Mouse (Mus musculus) spleen, adult 2 months (tissue): ENCODE results near the gene Fbxo41. TPM values are rescaled to one million over a fixed set of nuclear protein-coding genes. Genes with fewer than 3 reads are reported as not detected.

Source experiments
- DNase-seq, 2 experiments: peaks; one replicate each; pipeline versions ENCODE4 v3.0.0 to v3.0.0-alpha.2; 2012 to 2021; ENCODE audit warnings: low spot score in 2 of 2, low read depth in 1 of 2
- H3K27ac ChIP-seq: fragments of 200-500 bp; 2 replicates; pipeline ENCODE4 v1.5.1; 2012; ENCODE audit warnings: low read length, inconsistent platforms; ENCODE audit not compliant: insufficient read depth
- H3K27me3 ChIP-seq: fragments of 200-500 bp; 2 replicates; pipeline ENCODE4 v1.6.1; 2012; ENCODE audit warnings: mild to moderate bottlenecking, moderate library complexity, low read length, inconsistent platforms; ENCODE audit not compliant: control insufficient read depth, insufficient read depth
- H3K36me3 ChIP-seq: fragments of 200-500 bp; 2 replicates; pipeline ENCODE4 v1.6.1; 2012; ENCODE audit warnings: mild to moderate bottlenecking, low read length, inconsistent platforms; ENCODE audit not compliant: control insufficient read depth, insufficient read depth
- H3K4me1 ChIP-seq: fragments of 200-500 bp; 2 replicates; pipeline ENCODE4 v1.6.1; 2011; ENCODE audit warnings: inconsistent platforms; ENCODE audit not compliant: control insufficient read depth, insufficient read depth, insufficient read length
- H3K4me3 ChIP-seq: fragments of 200-500 bp; 2 replicates; pipeline ENCODE4 v1.5.1; 2011; ENCODE audit warnings: mild to moderate bottlenecking, inconsistent platforms; ENCODE audit not compliant: insufficient read depth, insufficient read length; ENCODE audit errors: extremely low read depth
- CTCF ChIP-seq: fragments of 200-500 bp; IDR thresholded peaks from 2 replicates; pipeline ENCODE4 v1.5.1; 2011; ENCODE audit warnings: mild to moderate bottlenecking, inconsistent platforms; ENCODE audit not compliant: insufficient read depth, insufficient read length, insufficient replicate concordance; ENCODE audit errors: extremely low read depth
- POLR2A ChIP-seq: fragments of 200-500 bp; IDR thresholded peaks from 2 replicates; pipeline ENCODE4 v1.6.1; 2011; ENCODE audit warnings: low read depth, low read length, inconsistent platforms
- WGBS: fragments of 180-500 bp; shearing (Covaris S2); methylation state at CpG from one replicate; pipeline ENCODE4 v1.1.7; 2018; 5-methylcytosine and 5-hydroxymethylcytosine counted together
- polyA plus RNA-seq: library from polyadenylated mRNA; depleted of rRNA; stranded (reverse); fragments of >200 nt; gene quantifications from 2 replicates; pipeline ENCODE4 v1.2.3, GENCODE M21; 2012

Gene Fbxo41
- polyA plus RNA-seq, 1 experiment, result 0.04 TPM

- TF ChIP-seq POLR2A, result no peak
- TF ChIP-seq CTCF, result no peak
- DNase-seq, result no peak
- Histone ChIP-seq H3K36me3 (peaks cover 17% of the 10 kb centered on the region), H3K4me1 (no peaks in the 10 kb centered on the region), H3K4me3 (no peak overlapping the region), H3K27ac (no peak overlapping the region), H3K27me3 (no peaks in the 10 kb centered on the region)
- WGBS, result 65% methylated on average over 5 of the region's 5 CpGs
These were observed 30.3 kb downstream of the Fbxo41 start for GRCm38 (mm10) chr6:85472542-85472941.

GRCm38 (mm10) chr6:85471962-85472361, 30.8 kb downstream of the Fbxo41 start:
- WGBS, result 73% methylated on average over 8 of the region's 8 CpGs
- Histone ChIP-seq H3K4me1 (no peaks in the 10 kb centered on the region), H3K27me3 (no peaks in the 10 kb centered on the region), H3K4me3 (no peak overlapping the region), H3K27ac (no peak overlapping the region), H3K36me3 (peaks cover 22% of the 10 kb centered on the region)
- no peak for DNase-seq
- TF ChIP-seq CTCF (no peak), POLR2A (no peak)

GRCm38 (mm10) chr6:85469660-85470430, 32.9 kb downstream of the Fbxo41 start:
- H3K4me3 ChIP-seq, result no peak overlapping the region
- H3K27ac ChIP-seq, result no peak overlapping the region
- no peak for DNase-seq
- peaks cover 42% of the 10 kb centered on the region for H3K36me3 ChIP-seq
- 87% methylated on average over 5 of the region's 5 CpGs for WGBS
- H3K4me1 ChIP-seq, result no peaks in the 10 kb centered on the region
- no peak for TF ChIP-seq POLR2A
- no peak for TF ChIP-seq CTCF
- no peaks in the 10 kb centered on the region for H3K27me3 ChIP-seq

- H3K36me3 ChIP-seq, result peaks cover 78% of the 10 kb centered on the region
- DNase-seq, result no peak
- H3K4me1 ChIP-seq, result no peaks in the 10 kb centered on the region
- H3K4me3 ChIP-seq, result no peak overlapping the region
- no peaks in the 10 kb centered on the region for H3K27me3 ChIP-seq
- no peak overlapping the region for H3K27ac ChIP-seq
- TF ChIP-seq CTCF (no peak), POLR2A (no peak)
These were observed 37.4 kb downstream of the Fbxo41 start for GRCm38 (mm10) chr6:85465381-85465780.

GRCm38 (mm10) chr6:85459621-85460020, 43.2 kb downstream of the Fbxo41 start:
- H3K27ac ChIP-seq, result no peak overlapping the region
- WGBS, result 89% methylated on average over 2 of the region's 2 CpGs
- H3K4me3 ChIP-seq, result no peak overlapping the region
- no peaks in the 10 kb centered on the region for H3K4me1 ChIP-seq
- TF ChIP-seq CTCF (no peak), POLR2A (no peak)
- H3K36me3 ChIP-seq, result peaks cover 42% of the 10 kb centered on the region
- DNase-seq, result no peak
- no peaks in the 10 kb centered on the region for H3K27me3 ChIP-seq

- 8% methylated on average over 7 of the region's 7 CpGs for WGBS
These were observed 50.0 kb downstream of the Fbxo41 start for GRCm38 (mm10) chr6:85452816-85453215.

GRCm38 (mm10) chr6:85452411-85452665, 50.5 kb downstream of the Fbxo41 start:
- peak overlapping the region; percentile 96 for H3K4me3 ChIP-seq
- no peaks in the 10 kb centered on the region for H3K36me3 ChIP-seq
- no peaks in the 10 kb centered on the region for H3K27me3 ChIP-seq
- TF ChIP-seq CTCF, result no peak
- TF ChIP-seq POLR2A, result no peak
- DNase-seq, result no peak
- H3K27ac ChIP-seq, result peak overlapping the region; percentile 79
- under 1% methylated on average over 15 of the region's 15 CpGs for WGBS
- H3K4me1 ChIP-seq, result peaks cover 15% of the 10 kb centered on the region; the same call in 1 of the 2 replicates

More at GRCm38 (mm10) chr6:85452816-85453215, 50.0 kb downstream of the Fbxo41 start:
- no peak for DNase-seq
- Histone ChIP-seq H3K36me3 (no peaks in the 10 kb centered on the region), H3K27ac (peak overlapping the region; percentile 79; the same call in 1 of the 2 replicates), H3K4me1 (peaks cover 15% of the 10 kb centered on the region; the same call in 1 of the 2 replicates), H3K4me3 (peak overlapping the region; percentile 96), H3K27me3 (no peaks in the 10 kb centered on the region)
- TF ChIP-seq POLR2A (no peak), CTCF (no peak)
